9 mouse cellular contexts compared by ENCODE assay signal in the genomic region with DNA sequence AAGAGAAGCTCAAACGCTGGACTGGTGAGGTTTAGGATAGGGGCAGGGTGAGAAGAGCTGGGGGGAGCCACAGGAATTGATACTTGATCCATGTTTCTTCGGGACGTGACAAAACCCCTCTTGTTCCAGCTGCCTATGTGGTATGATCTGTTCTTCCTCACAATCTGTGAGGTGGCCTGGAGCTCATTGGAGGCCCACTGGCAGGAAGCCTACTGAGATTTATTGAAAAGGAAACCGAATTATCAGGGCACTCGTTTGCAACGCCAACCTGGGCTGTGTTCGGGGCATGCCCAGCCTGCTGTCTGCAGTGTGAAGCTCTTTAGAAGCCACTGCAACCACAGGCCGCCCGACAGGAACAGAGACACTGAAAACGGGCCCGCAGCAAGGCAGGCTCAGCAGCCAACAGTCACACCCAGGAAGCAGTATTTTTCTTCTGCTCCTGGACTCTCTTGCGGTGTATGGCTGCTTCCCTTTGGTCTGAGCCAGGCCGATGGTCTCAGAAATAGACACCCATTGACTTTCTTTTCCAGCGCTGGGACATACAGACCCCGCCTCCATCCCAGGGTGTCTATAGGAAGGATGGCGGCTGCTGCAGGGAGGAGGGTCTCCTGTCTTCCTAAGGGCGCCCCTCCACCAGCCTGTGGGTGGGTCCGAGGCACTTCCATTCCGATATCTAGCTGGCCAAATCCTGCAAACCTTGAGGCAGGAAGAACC. TPM values are rescaled to one million over a fixed set of nuclear protein-coding genes. Genes with fewer than 3 reads are reported as not detected.
DNase-seq lines count a peak whose midpoint lies in the region; ATAC-seq and TF ChIP-seq lines count a peak whose summit lies in the region.
"Had no signal": no experiment of that assay in that cellular context is flagged by ENCODE, and none has a peak within 500 bp of the region (broad histone marks: within the 10 kb centered on the region; RNA-seq: fewer than 3 reads in every experiment).

No protein-coding gene starts in this region.

- no peak for TF ChIP-seq POLR2A in ES-Bruce4 (IDR thresholded peaks at IDR 0.05; ENCODE audit: insufficient read depth, low read length)

- no peaks in the 10 kb centered on the region for H3K27me3 ChIP-seq in heart, embryonic 11.5 days (ENCODE audit: control insufficient read depth, insufficient read depth, low read length)
- H3K27me3 ChIP-seq in ES-Bruce4 (ENCODE audit: control insufficient read depth, insufficient read depth, low read length, poor library complexity, severe bottlenecking): no peaks in the 10 kb centered on the region
- no peaks in the 10 kb centered on the region; the same call in 1 of the 2 replicates for H3K27me3 ChIP-seq in erythroblast, embryonic 14.5 days (ENCODE audit: control insufficient read depth)
- no peaks in the 10 kb centered on the region for H3K27me3 ChIP-seq in intestine, embryonic 15.5 days (replicated peaks)
- H3K27me3 ChIP-seq in stomach, embryonic 14.5 days (ENCODE audit: control insufficient read depth, insufficient read depth, low read length): no peaks in the 10 kb centered on the region

- no peak for TF ChIP-seq EP300 in ES-Bruce4 (IDR thresholded peaks at IDR 0.05; ENCODE audit: insufficient read depth, low read depth, low read length)

- 11% methylated on average over 19 of the region's 19 CpGs for WGBS in heart, embryonic 11.5 days (ENCODE audit: insufficient replicate concordance)
- WGBS in intestine, embryonic 15.5 days: 4% methylated on average over 19 of the region's 19 CpGs
- 7% methylated on average over 19 of the region's 19 CpGs for WGBS in stomach, embryonic 14.5 days

- no peak for TF ChIP-seq CTCF in ES-Bruce4 (IDR thresholded peaks at IDR 0.05; ENCODE audit: low read depth, low read length)

- no peak for DNase-seq in heart, postnatal 4 days
- DNase-seq in cerebellum, adult 9-11 months: no peak

- H3K4me3 ChIP-seq in heart, embryonic 11.5 days (ENCODE audit: low read depth, low read length): peak overlapping the region; percentile 66
- peak overlapping the region; percentile 92 for H3K4me3 ChIP-seq in ES-Bruce4 (ENCODE audit: low read depth, low read length)
- H3K4me3 ChIP-seq in erythroblast, embryonic 14.5 days (replicated peaks): peak overlapping the region; percentile 89
- H3K4me3 ChIP-seq in intestine, embryonic 15.5 days (replicated peaks): peak overlapping the region; percentile 69
- H3K4me3 ChIP-seq in stomach, embryonic 14.5 days (ENCODE audit: low read depth, low read length): peak overlapping the region; percentile 69

- H3K9ac ChIP-seq in heart, embryonic 11.5 days (ENCODE audit: low read depth, low read length): peak overlapping the region; percentile 68
- H3K9ac ChIP-seq in ES-Bruce4 (ENCODE audit: low read depth, poor library complexity, severe bottlenecking): peak overlapping the region; percentile 83
- peak overlapping the region; percentile 81 for H3K9ac ChIP-seq in intestine, embryonic 15.5 days
- H3K9ac ChIP-seq in stomach, embryonic 14.5 days (replicated peaks; ENCODE audit: low read depth, low read length): peak overlapping the region; percentile 67

- peak overlapping the region; percentile 84 for H3K27ac ChIP-seq in heart, embryonic 11.5 days (ENCODE audit: low read depth, low read length)
- peak overlapping the region; percentile 86 for H3K27ac ChIP-seq in ES-Bruce4 (ENCODE audit: insufficient read depth, low read length)
- peak overlapping the region; percentile 99 for H3K27ac ChIP-seq in intestine, embryonic 15.5 days
- H3K27ac ChIP-seq in stomach, embryonic 14.5 days (ENCODE audit: low read length): peak overlapping the region; percentile 97

- H3K4me1 ChIP-seq in heart, embryonic 11.5 days (ENCODE audit: control insufficient read depth, insufficient read depth, low read length): peaks cover 21% of the 10 kb centered on the region
- no peaks in the 10 kb centered on the region for H3K4me1 ChIP-seq in ES-Bruce4 (ENCODE audit: control insufficient read depth, insufficient read depth, low read length)
- H3K4me1 ChIP-seq in erythroblast, embryonic 14.5 days (ENCODE audit: control insufficient read depth): peaks cover 59% of the 10 kb centered on the region
- peaks cover 23% of the 10 kb centered on the region for H3K4me1 ChIP-seq in intestine, embryonic 15.5 days (replicated peaks)
- peaks cover 19% of the 10 kb centered on the region for H3K4me1 ChIP-seq in stomach, embryonic 14.5 days (ENCODE audit: control insufficient read depth, insufficient read depth, low read length)

- H3K4me2 ChIP-seq in heart, embryonic 11.5 days: peak overlapping the region; percentile 78
- H3K4me2 ChIP-seq in intestine, embryonic 15.5 days (replicated peaks): peak overlapping the region; percentile 85
- peak overlapping the region; percentile 75 for H3K4me2 ChIP-seq in stomach, embryonic 14.5 days (replicated peaks; ENCODE audit: low read depth, low read length)

- no peaks in the 10 kb centered on the region for H3K9me3 ChIP-seq in heart, embryonic 11.5 days (replicated peaks; ENCODE audit: control insufficient read depth, low read length)
- H3K9me3 ChIP-seq in ES-Bruce4 (replicated peaks; ENCODE audit: control insufficient read depth, insufficient read depth, low read length, poor library complexity, severe bottlenecking): no peaks in the 10 kb centered on the region
- H3K9me3 ChIP-seq in erythroblast, embryonic 14.5 days (ENCODE audit: control insufficient read depth, low read length): no peaks in the 10 kb centered on the region
- no peaks in the 10 kb centered on the region for H3K9me3 ChIP-seq in intestine, embryonic 15.5 days
- no peaks in the 10 kb centered on the region for H3K9me3 ChIP-seq in stomach, embryonic 14.5 days (ENCODE audit: control insufficient read depth, low read depth, low read length)

- ATAC-seq in heart, embryonic 11.5 days (replicated peaks; ENCODE audit: insufficient number of reproducible peaks, low FRiP score, low TSS enrichment): peak; percentile 62
- ATAC-seq in intestine, embryonic 15.5 days: peak; percentile 70
- ATAC-seq in megakaryocyte, adult 5-6 weeks (ENCODE audit: poor library complexity, severe bottlenecking): peak; percentile 55
- peak; percentile 66 for ATAC-seq in stomach, embryonic 14.5 days (ENCODE audit: insufficient number of reproducible peaks, insufficient read depth, low FRiP score, low read depth)

- H3K36me3 ChIP-seq in heart, embryonic 11.5 days (ENCODE audit: control insufficient read depth, insufficient read depth, low read length): peaks cover 8% of the 10 kb centered on the region
- H3K36me3 ChIP-seq in ES-Bruce4 (ENCODE audit: control insufficient read depth, insufficient read depth, low read length, poor library complexity, severe bottlenecking): peaks cover 15% of the 10 kb centered on the region
- H3K36me3 ChIP-seq in erythroblast, embryonic 14.5 days (ENCODE audit: control insufficient read depth): peaks cover 39% of the 10 kb centered on the region
- H3K36me3 ChIP-seq in intestine, embryonic 15.5 days: peaks cover 12% of the 10 kb centered on the region
- H3K36me3 ChIP-seq in stomach, embryonic 14.5 days (ENCODE audit: control insufficient read depth, insufficient read depth, low read length): peaks cover 9% of the 10 kb centered on the region

RNA-seq across cellular contexts. Expression of a gene that starts 0.6 kb away (rescaled TPM):
- polyA plus RNA-seq in heart, embryonic 11.5 days (2014; fragmentation: Nextera tagmentation; extraction: Ambion mirVana): 256 and 259 TPM in 2 replicates
- total RNA-seq in heart, postnatal 4 days (2021): 10 to 100 TPM; 63.1 to 69.1 TPM
- polyA plus RNA-seq in ES-Bruce4 (2011; ENCODE audit: insufficient read depth, insufficient read length, low read depth, missing spikeins): 171 and 183 TPM in 2 replicates
- 47.2 and 54.9 TPM in 2 replicates for polyA plus RNA-seq in erythroblast, embryonic 14.5 days (2012)
- 307 and 336 TPM in 2 replicates for polyA plus RNA-seq in intestine, embryonic 15.5 days (2015; fragmentation: Nextera tagmentation; extraction: Ambion mirVana)
- 220 and 258 TPM in 2 replicates for total RNA-seq in megakaryocyte, adult 5-6 weeks (2015)
- total RNA-seq in megakaryocyte, adult 5-6 weeks (2017): 232 and 240 TPM in 2 replicates
- polyA plus RNA-seq in stomach, embryonic 14.5 days (2014; fragmentation: Nextera tagmentation; extraction: Ambion mirVana): 287 and 307 TPM in 2 replicates

RNA-seq across cellular contexts. Expression of a gene that starts 12.1 kb away (rescaled TPM):
- polyA plus RNA-seq in heart, embryonic 11.5 days (2014; fragmentation: Nextera tagmentation; extraction: Ambion mirVana): not detected in 2 replicates
- total RNA-seq in heart, postnatal 4 days (2021): under 1 TPM in 1 of 2 experiments, not detected in 1; 0.18 TPM
- polyA plus RNA-seq in ES-Bruce4 (2011; ENCODE audit: insufficient read depth, insufficient read length, low read depth, missing spikeins): 0.37 TPM in 1 of 2 replicates, not detected in the other
- not detected in 2 replicates for polyA plus RNA-seq in erythroblast, embryonic 14.5 days (2012)
- not detected in 2 replicates for polyA plus RNA-seq in intestine, embryonic 15.5 days (2015; fragmentation: Nextera tagmentation; extraction: Ambion mirVana)
- not detected in 2 replicates for total RNA-seq in megakaryocyte, adult 5-6 weeks (2015)
- not detected in 2 replicates for total RNA-seq in megakaryocyte, adult 5-6 weeks (2017)
- not detected in 2 replicates for polyA plus RNA-seq in stomach, embryonic 14.5 days (2014; fragmentation: Nextera tagmentation; extraction: Ambion mirVana)
- total RNA-seq: adrenal gland, adult 18-20 months had no signal

RNA-seq across cellular contexts. Expression of a gene that starts 22.5 kb away (rescaled TPM):
- polyA plus RNA-seq in heart, embryonic 11.5 days (2014; fragmentation: Nextera tagmentation; extraction: Ambion mirVana): 98.5 and 101 TPM in 2 replicates
- 10 to 100 TPM; 93.1 to 99.2 TPM for total RNA-seq in heart, postnatal 4 days (2021)
- 35.7 and 40.3 TPM in 2 replicates for polyA plus RNA-seq in ES-Bruce4 (2011; ENCODE audit: insufficient read depth, insufficient read length, low read depth, missing spikeins)
- polyA plus RNA-seq in erythroblast, embryonic 14.5 days (2012): 17.8 and 29.7 TPM in 2 replicates
- 144 and 146 TPM in 2 replicates for polyA plus RNA-seq in intestine, embryonic 15.5 days (2015; fragmentation: Nextera tagmentation; extraction: Ambion mirVana)
- total RNA-seq in megakaryocyte, adult 5-6 weeks (2015): 126 and 127 TPM in 2 replicates
- 60.0 and 73.7 TPM in 2 replicates for total RNA-seq in megakaryocyte, adult 5-6 weeks (2017)
- polyA plus RNA-seq in stomach, embryonic 14.5 days (2014; fragmentation: Nextera tagmentation; extraction: Ambion mirVana): 133 and 149 TPM in 2 replicates

RNA-seq across cellular contexts. Expression of a gene that starts 22.7 kb away (rescaled TPM):
- polyA plus RNA-seq in heart, embryonic 11.5 days (2014; fragmentation: Nextera tagmentation; extraction: Ambion mirVana): 13.1 and 14.3 TPM in 2 replicates
- total RNA-seq in heart, postnatal 4 days (2021): 10 to 100 TPM; 15.3 to 15.5 TPM
- 3.6 and 5.0 TPM in 2 replicates for polyA plus RNA-seq in ES-Bruce4 (2011; ENCODE audit: insufficient read depth, insufficient read length, low read depth, missing spikeins)
- 0.41 and 2.3 TPM in 2 replicates for polyA plus RNA-seq in erythroblast, embryonic 14.5 days (2012)
- 8.3 and 8.9 TPM in 2 replicates for polyA plus RNA-seq in intestine, embryonic 15.5 days (2015; fragmentation: Nextera tagmentation; extraction: Ambion mirVana)
- 2.4 and 3.0 TPM in 2 replicates for total RNA-seq in megakaryocyte, adult 5-6 weeks (2015)
- 2.8 and 4.7 TPM in 2 replicates for total RNA-seq in megakaryocyte, adult 5-6 weeks (2017)
- 6.4 and 7.1 TPM in 2 replicates for polyA plus RNA-seq in stomach, embryonic 14.5 days (2014; fragmentation: Nextera tagmentation; extraction: Ambion mirVana)

RNA-seq across cellular contexts. Expression of a gene that starts 24.9 kb away (rescaled TPM):
- polyA plus RNA-seq in heart, embryonic 11.5 days (2014; fragmentation: Nextera tagmentation; extraction: Ambion mirVana): 3.0 and 3.7 TPM in 2 replicates
- total RNA-seq in heart, postnatal 4 days (2021): 1 to 10 TPM; 3.3 to 4.0 TPM
- polyA plus RNA-seq in ES-Bruce4 (2011; ENCODE audit: insufficient read depth, insufficient read length, low read depth, missing spikeins): 0.52 and 1.1 TPM in 2 replicates
- 0.13 TPM in 1 of 2 replicates, not detected in the other for polyA plus RNA-seq in erythroblast, embryonic 14.5 days (2012)
- 7.1 and 9.7 TPM in 2 replicates for polyA plus RNA-seq in intestine, embryonic 15.5 days (2015; fragmentation: Nextera tagmentation; extraction: Ambion mirVana)
- total RNA-seq in megakaryocyte, adult 5-6 weeks (2015): 1.4 and 1.8 TPM in 2 replicates
- 0.89 and 1.1 TPM in 2 replicates for total RNA-seq in megakaryocyte, adult 5-6 weeks (2017)
- polyA plus RNA-seq in stomach, embryonic 14.5 days (2014; fragmentation: Nextera tagmentation; extraction: Ambion mirVana): 5.8 and 6.4 TPM in 2 replicates
